Mouse (Mus musculus) heart, embryonic 10.5 days (tissue): Measurements from ENCODE around the gene Depdc1a. TPM values are rescaled to one million over a fixed set of nuclear protein-coding genes. Genes with fewer than 3 reads are reported as not detected.
A peak's percentile ranks its signal among the peaks of the same experiment; 100 is the strongest.
"Not testable (repeated sequence)": the region's sequence is repeated elsewhere in the genome, so short reads cannot be mapped to it uniquely, and the experiment has no call there.

ENCODE experiments used
- DNase-seq: peaks from one replicate; pipeline ENCODE4 v3.0.0-alpha.2; 2017; ENCODE audit warnings: low spot score
- H3K27ac ChIP-seq: fragments of 300-500 bp; sonication (generic); 2 replicates; pipeline ENCODE4 v1.5.1; 2016; ENCODE audit warnings: mild to moderate bottlenecking
- H3K27me3 ChIP-seq: fragments of 300-500 bp; sonication (generic); 2 replicates; pipeline ENCODE4 v1.6.1; 2016; ENCODE audit warnings: mild to moderate bottlenecking; ENCODE audit not compliant: poor library complexity, insufficient read depth, severe bottlenecking
- H3K36me3 ChIP-seq: fragments of 300-500 bp; sonication (generic); 2 replicates; pipeline ENCODE4 v1.6.1; 2016; ENCODE audit warnings: mild to moderate bottlenecking, moderate library complexity
- H3K4me1 ChIP-seq: fragments of 300-500 bp; sonication (generic); 2 replicates; pipeline ENCODE4 v1.6.1; 2016; ENCODE audit warnings: mild to moderate bottlenecking
- H3K4me3 ChIP-seq: fragments of 300-500 bp; sonication (generic); 2 replicates; pipeline ENCODE4 v1.5.1; 2016; ENCODE audit warnings: mild to moderate bottlenecking, moderate library complexity
- H3K9me3 ChIP-seq: fragments of 300-500 bp; sonication (generic); 2 replicates; pipeline ENCODE4 v1.6.1; 2016; ENCODE audit warnings: mild to moderate bottlenecking, moderate library complexity
- WGBS: fragments of 180-500 bp; shearing (Covaris S2); methylation state at CpG from one replicate; pipeline ENCODE4 v1.1.7; 2016; 5-methylcytosine and 5-hydroxymethylcytosine counted together
- polyA plus RNA-seq: library from polyadenylated mRNA; unstranded; fragments of >200 nt; fragmentation: Nextera tagmentation; extraction: Ambion mirVana; gene quantifications from 2 replicates; pipeline ENCODE4 v1.2.1, GENCODE M21; 2016

Depdc1a gene
- polyA plus RNA-seq: 32.2 and 33.3 TPM in 2 replicates

DNA sequence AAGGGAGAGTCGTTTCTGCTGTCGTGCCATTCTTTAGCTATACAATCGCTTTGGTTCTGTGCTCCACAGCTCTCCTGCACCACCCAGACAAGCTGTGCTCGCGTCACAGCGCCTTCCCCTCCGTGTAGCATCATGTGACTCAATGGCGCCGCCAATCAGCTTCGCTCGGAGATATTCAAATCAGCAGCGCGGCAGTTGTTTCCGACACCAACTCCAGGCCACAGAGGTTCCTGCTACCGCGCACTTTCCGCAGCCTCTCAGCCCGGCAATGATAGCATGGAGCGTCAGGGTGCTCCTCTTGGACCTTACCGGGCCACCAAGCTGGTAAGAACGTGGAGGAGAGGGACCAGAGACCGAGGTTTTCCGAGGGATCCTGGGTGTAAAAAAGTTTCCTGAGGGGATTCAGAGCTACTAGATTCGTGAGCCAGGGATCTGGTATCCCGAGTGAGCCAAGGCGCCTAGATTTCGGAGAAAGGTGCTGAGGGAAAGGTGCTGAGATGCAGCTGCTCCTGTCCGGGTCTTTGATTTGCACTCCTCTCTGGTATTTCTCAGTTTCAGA is at the start of gene Depdc1a:
Gene Depdc1a (plus strand): TSS at position 191 of the 559 bp plus-strand sequence.
- Histone ChIP-seq H3K4me1 (0 out of 2 replicates have a peak, but pooled peaks cover 3% of the 10 kb centered on the region), H3K36me3 (0 out of 2 replicates have a peak, but pooled peaks cover 10% of the 10 kb centered on the region), H3K4me3 (peak within 1 kb of the TSS; percentile 70), H3K27me3 (no peaks in the 10 kb centered on the region), H3K27ac (peak within 1 kb of the TSS; percentile 89), H3K9me3 (no peaks in the 10 kb centered on the region)
- WGBS: under 1% methylated on average over 28 of the region's 28 CpGs
- peak; percentile 97 for DNase-seq

DNA sequence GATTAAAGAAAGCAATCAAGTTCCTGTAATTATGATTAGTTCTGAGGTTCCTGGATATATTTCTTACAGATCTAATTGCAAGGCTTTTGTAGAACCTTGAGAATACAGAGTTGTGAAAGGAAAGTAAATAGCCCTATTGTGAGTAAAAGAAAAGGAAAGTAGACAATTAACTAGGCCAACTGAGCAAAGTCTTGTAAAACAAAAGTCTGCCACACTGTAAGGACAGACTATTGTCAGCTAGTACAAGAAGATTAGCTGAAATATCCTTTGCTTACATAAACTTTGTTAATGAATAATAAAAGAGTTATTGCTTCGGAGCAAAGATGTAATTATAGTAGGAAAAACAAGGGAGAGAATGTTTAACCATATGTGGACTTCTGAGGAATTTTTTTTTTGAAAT is 25.2 kb upstream of the Depdc1a start:
- Histone ChIP-seq H3K4me3 (no peak overlapping the region), H3K27me3 (no peaks in the 10 kb centered on the region), H3K9me3 (no peaks in the 10 kb centered on the region), H3K4me1 (no peaks in the 10 kb centered on the region), H3K27ac (no peak overlapping the region), H3K36me3 (no peaks in the 10 kb centered on the region)
- no peak for DNase-seq
- WGBS: 63% methylated on average over 1 of the region's 1 CpGs

DNA sequence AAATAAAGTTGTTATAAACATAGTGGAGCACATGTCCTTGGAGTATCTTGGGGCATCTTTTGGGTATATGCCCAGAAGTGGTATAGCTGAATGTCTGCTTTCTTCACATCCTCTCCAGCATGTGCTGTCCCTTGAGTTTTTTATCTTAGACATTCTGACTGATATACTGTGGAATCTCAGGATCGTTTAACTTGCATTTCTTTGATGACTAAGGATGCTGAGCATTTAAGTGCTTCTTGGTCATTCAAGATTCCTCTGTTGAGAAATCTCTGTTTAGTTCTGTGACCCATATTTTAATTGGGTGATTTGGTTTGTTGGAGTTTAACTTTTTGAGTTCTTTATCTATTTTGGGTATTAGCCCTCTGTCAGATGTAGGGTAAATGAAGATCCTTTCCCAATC is 19.8 kb upstream of the Depdc1a start:
- H3K27ac ChIP-seq: no peak overlapping the region
- no peak overlapping the region for H3K4me3 ChIP-seq
- H3K36me3 ChIP-seq: no peaks in the 10 kb centered on the region
- 75% methylated on average over 1 of the region's 1 CpGs for WGBS
- H3K4me1 ChIP-seq: no peaks in the 10 kb centered on the region
- DNase-seq: no peak
- H3K9me3 ChIP-seq: no peaks in the 10 kb centered on the region
- no peaks in the 10 kb centered on the region for H3K27me3 ChIP-seq

DNA sequence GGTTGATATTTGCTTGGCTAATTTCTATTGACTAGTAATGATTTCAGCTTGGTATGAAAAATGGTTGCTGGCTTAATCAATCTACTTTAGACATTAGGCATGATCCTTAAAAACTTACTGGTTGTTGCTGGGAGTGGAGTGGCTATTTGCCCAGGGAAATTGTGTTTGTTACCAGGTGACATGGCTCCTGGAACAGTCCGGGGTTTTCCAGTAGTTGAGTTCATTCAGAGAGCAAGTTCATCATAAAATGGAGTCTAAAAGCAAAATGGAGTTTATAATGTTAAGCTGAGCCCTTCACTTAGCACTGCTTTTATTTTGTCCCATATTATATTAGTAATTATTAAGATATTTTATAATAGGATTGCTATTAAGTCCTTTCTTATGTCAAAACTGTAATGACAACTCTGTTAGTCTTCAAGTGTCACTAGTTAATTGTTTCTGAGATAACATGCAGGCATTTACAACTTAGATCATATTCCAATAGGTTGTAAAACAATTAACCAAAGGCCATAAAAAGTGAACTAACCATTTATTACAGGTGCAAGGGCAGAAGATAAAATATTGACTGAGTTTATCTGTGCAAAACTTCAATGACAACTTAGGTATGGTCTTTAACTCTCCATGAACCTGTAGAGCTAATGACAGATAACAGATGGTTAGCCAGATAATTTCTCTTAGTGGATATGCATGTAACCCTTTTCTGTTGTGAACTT is 17.8 kb upstream of the Depdc1a start:
- no peaks in the 10 kb centered on the region for H3K27me3 ChIP-seq
- no peaks in the 10 kb centered on the region for H3K36me3 ChIP-seq
- H3K27ac ChIP-seq: no peak overlapping the region
- DNase-seq: no peak
- 78% methylated on average over 1 of the region's 1 CpGs for WGBS
- H3K4me1 ChIP-seq: no peaks in the 10 kb centered on the region
- no peaks in the 10 kb centered on the region for H3K9me3 ChIP-seq
- H3K4me3 ChIP-seq: no peak overlapping the region

DNA sequence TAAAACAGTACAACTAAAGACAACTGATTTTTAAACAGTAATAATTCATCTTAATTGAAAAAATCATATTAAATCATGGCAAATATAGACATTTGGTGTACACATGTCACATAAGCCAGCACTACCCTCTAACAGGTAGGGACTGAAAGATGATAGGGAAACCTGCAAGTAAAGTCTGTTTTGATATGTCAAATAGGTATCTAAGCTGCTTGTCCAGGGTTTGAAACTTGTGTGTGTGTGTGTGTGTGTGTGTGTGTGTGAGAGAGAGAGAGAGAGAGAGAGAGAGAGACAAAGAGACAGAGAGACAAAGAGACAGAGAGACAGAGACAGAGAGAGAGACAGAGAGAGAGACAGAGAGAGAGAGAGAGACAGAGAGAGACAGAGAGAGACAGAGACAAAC is 524 bp upstream of the Depdc1a start:
- H3K4me1 ChIP-seq, H3K27me3 ChIP-seq, DNase-seq, H3K36me3 ChIP-seq, H3K9me3 ChIP-seq: not testable (repeated sequence)
- Histone ChIP-seq H3K27ac (peak overlapping the region; percentile 89), H3K4me3 (peak overlapping the region; percentile 70)

DNA sequence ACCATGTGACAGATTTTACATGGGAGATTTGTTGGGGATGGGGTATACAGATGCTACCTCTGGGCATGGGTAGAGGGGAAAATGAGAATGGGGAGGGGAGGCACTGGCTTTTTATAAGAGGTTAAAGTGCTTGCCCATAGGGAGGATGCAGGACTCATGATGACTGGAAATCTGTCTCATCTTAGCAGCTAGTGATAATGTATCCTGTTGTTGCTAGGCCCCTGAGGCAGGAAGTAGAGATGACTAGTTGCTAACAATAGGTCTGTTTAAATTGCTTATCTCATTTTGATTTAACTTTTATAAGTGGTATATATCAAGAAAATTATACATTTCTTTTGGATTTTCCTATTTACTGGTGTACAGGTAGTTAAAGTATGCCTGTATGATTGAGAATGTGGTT is 13.7 kb downstream of the Depdc1a start:
- Histone ChIP-seq H3K4me1 (no peaks in the 10 kb centered on the region), H3K27me3 (no peaks in the 10 kb centered on the region), H3K27ac (no peak overlapping the region), H3K4me3 (no peak overlapping the region), H3K9me3 (no peaks in the 10 kb centered on the region), H3K36me3 (peaks cover 11% of the 10 kb centered on the region; the same call in 1 of the 2 replicates)
- no peak for DNase-seq

DNA sequence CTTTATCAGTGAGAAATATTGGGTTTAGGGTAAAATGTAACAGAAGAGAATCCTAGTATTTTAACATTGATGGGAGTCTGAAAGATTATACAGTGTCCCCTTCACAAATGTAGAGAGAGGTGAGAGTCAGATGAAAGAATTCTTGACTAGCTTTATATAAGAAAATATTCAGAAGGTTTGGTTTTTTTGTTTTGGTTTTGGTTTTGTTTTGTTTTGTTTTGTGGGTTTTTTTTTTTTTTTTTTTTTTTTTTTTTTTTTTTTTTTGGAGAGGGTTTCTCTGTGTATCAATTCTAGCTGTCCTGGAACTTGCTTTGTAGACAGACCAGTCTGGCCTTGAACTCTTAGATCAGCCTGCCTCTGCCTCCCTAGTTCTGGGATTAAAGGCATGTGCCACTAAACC is 33.3 kb downstream of the Depdc1a start:
- H3K36me3 ChIP-seq: peaks cover 4% of the 10 kb centered on the region; the same call in 1 of the 2 replicates
- no peaks in the 10 kb centered on the region for H3K27me3 ChIP-seq
- H3K27ac ChIP-seq: no peak overlapping the region
- DNase-seq: no peak
- no peaks in the 10 kb centered on the region for H3K4me1 ChIP-seq
- no peak overlapping the region for H3K4me3 ChIP-seq
- no peaks in the 10 kb centered on the region for H3K9me3 ChIP-seq

DNA sequence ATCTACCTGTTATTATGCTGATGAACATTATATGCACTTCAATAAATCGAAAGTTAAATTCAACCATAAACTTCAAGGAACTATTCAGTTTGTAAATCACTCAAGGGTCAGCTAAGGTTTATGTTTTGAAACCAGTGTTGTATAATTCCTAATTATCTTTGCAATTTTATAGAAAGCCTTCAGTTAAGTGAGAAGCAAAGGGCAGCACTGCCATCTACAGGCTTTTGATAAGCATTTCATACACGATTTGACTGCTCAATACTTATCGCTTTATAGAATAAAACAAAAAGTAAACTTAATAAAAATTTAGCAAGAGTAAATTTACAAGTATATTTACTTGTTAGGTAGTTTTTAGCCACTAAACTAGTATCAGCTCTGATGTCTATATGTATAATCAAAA is 53.1 kb downstream of the Depdc1a start:
- WGBS: 74% methylated on average over 3 of the region's 3 CpGs
- H3K9me3 ChIP-seq: no peaks in the 10 kb centered on the region
- H3K36me3 ChIP-seq: no peaks in the 10 kb centered on the region
- H3K27ac ChIP-seq: no peak overlapping the region
- no peak for DNase-seq
- H3K4me3 ChIP-seq: no peak overlapping the region
- H3K27me3 ChIP-seq: no peaks in the 10 kb centered on the region
- no peaks in the 10 kb centered on the region for H3K4me1 ChIP-seq

DNA sequence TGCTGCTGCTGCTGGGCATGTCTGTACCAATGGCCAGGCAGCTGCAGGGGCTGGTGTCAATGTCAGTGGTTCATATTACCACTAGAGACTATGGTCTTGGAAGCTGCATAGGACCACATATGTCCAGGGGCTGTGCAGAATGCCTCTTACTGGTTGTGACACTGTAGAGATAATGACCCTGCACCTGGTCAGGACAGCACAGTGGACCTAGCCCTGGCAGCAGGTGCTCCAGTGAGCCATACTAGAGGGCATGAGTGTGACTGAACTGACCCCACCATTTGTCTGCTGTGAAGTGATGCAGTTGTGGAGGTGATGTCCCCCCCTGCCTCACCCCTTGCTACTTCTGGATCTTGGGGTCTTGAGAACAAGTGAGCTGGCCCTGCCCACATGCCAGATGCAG is 55.0 kb downstream of the Depdc1a start:
- Histone ChIP-seq H3K4me1 (no peaks in the 10 kb centered on the region), H3K4me3 (no peak overlapping the region), H3K36me3 (no peaks in the 10 kb centered on the region), H3K27me3 (no peaks in the 10 kb centered on the region), H3K27ac (no peak overlapping the region), H3K9me3 (no peaks in the 10 kb centered on the region)
- DNase-seq: no peak

Other genes with a start within 250 kb of the Depdc1a start
- gene Rpe65, start 103.7 kb downstream of the Depdc1a start, polyA plus RNA-seq: not detected in 2 replicates